Mouse (Mus musculus): ENCODE results near the gene Cxxc4. TPM values are rescaled to one million over a fixed set of nuclear protein-coding genes. Genes with fewer than 3 reads are reported as not detected.
A peak's percentile ranks its signal among the peaks of the same experiment; 100 is the strongest.

Gene Cxxc4
- total and polyA plus RNA-seq, 2 experiments from 2014 or later = 23.2 to 28.9 TPM

DNA sequence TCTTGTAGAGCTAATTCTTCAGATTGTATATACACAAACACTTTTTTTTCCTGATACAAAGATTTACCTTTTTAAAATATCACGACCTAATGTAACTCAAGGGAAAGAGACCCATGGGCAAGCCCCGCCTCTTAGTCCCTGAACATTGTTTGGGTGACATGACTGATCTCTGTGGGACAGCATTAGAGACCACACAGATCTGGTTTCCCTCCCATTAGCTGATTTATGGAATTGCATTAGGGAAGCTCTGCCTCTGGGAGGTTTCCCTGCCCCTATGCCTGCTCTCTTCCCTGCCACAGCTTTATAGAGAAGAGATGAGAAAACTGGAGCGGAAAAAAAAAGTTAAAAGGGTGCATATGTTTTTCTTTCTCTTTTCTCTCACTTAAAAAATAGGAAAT lies 7.6 kb downstream of the Cxxc4 start:
- TF ChIP-seq CTCF (IDR thresholded peaks at IDR 0.05; ENCODE audit: low read depth) = no peak
- H3K4me1 ChIP-seq (ENCODE audit: insufficient read depth, low read length) = peaks cover 8% of the 10 kb centered on the region
- no peak overlapping the region for H3K4me3 ChIP-seq (ENCODE audit: low read length)
- DNase-seq (ENCODE audit: low spot score) (no peak), ATAC-seq (no peak)
- WGBS = 33% methylated on average over 3 of the region's 3 CpGs
- peak overlapping the region; percentile 8; the same call in 1 of the 2 replicates for H3K4me2 ChIP-seq (ENCODE audit: low read depth, low read length)
- H3K9ac ChIP-seq (replicated peaks; ENCODE audit: low read length) = no peak overlapping the region
- H3K27ac ChIP-seq = no peak overlapping the region
- H3K36me3 ChIP-seq (ENCODE audit: insufficient read depth, low read length) = no peaks in the 10 kb centered on the region
- H3K27me3 ChIP-seq (ENCODE audit: insufficient read depth, low read length) = no peaks in the 10 kb centered on the region
- no peaks in the 10 kb centered on the region for H3K9me3 ChIP-seq (ENCODE audit: low read length)

DNA sequence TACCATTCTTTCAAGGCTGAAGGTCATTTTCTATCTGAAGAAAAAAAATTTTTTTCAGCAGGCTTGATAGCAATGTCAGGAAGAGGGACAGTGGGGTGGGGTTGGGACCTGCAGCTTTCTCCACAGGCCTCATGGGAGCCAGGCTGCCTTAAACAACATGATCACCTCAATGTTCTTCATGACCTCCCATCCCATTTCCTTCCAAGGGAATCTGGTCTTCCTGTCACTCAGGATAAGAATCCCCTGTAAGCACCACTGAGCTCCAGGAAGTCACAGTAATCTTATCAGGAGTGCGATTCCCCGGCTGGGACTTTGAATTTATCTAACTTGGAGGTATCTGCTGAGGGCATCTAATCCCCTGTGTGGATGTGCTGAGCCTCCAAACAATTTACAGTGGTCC lies 17.9 kb downstream of the Cxxc4 start:
- no peaks in the 10 kb centered on the region for H3K9me3 ChIP-seq (ENCODE audit: low read length)
- TF ChIP-seq CTCF (IDR thresholded peaks at IDR 0.05; ENCODE audit: low read depth) = no peak
- DNase-seq (ENCODE audit: low spot score) (no peak), ATAC-seq (no peak)
- 80% methylated on average over 2 of the region's 2 CpGs for WGBS
- H3K4me1 ChIP-seq (ENCODE audit: insufficient read depth, low read length) = no peaks in the 10 kb centered on the region
- H3K4me2 ChIP-seq (ENCODE audit: low read depth, low read length) = no peak overlapping the region
- H3K4me3 ChIP-seq (ENCODE audit: low read length) = no peak overlapping the region
- H3K36me3 ChIP-seq (ENCODE audit: insufficient read depth, low read length) = no peaks in the 10 kb centered on the region
- no peaks in the 10 kb centered on the region for H3K27me3 ChIP-seq (ENCODE audit: insufficient read depth, low read length)
- H3K27ac ChIP-seq = no peak overlapping the region
- no peak overlapping the region for H3K9ac ChIP-seq (replicated peaks; ENCODE audit: low read length)

DNA sequence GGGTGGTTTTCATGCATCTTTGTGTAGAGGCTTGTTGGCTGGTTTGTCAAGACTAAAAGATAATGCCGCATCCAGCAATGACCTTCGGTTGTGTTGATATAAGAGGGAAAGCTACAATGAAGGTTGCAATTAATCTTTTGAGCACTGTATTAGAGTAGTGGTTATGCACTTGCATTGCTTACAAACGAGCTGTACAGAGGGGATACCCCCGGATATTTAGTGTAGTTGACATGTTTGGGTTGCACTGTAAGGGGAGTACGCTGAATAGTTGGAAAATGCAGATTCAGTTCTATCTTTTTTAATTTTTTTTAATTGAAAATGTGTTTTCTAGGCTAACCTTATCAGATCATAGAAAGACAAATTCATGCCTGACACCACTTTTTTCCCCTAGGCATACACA lies 22.4 kb downstream of the Cxxc4 start:
- no peak for TF ChIP-seq CTCF (IDR thresholded peaks at IDR 0.05; ENCODE audit: low read depth)
- no peak for DNase-seq (ENCODE audit: low spot score)
- no peak for ATAC-seq
- no peak overlapping the region for H3K9ac ChIP-seq (replicated peaks; ENCODE audit: low read length)
- H3K27me3 ChIP-seq (ENCODE audit: insufficient read depth, low read length) = no peaks in the 10 kb centered on the region
- no peaks in the 10 kb centered on the region for H3K36me3 ChIP-seq (ENCODE audit: insufficient read depth, low read length)
- H3K9me3 ChIP-seq (ENCODE audit: low read length) = no peaks in the 10 kb centered on the region
- H3K4me1 ChIP-seq (ENCODE audit: insufficient read depth, low read length) = no peaks in the 10 kb centered on the region
- WGBS = 56% methylated on average over 5 of the region's 5 CpGs
- H3K4me2 ChIP-seq (ENCODE audit: low read depth, low read length) = no peak overlapping the region
- H3K27ac ChIP-seq = no peak overlapping the region
- no peak overlapping the region for H3K4me3 ChIP-seq (ENCODE audit: low read length)

DNA sequence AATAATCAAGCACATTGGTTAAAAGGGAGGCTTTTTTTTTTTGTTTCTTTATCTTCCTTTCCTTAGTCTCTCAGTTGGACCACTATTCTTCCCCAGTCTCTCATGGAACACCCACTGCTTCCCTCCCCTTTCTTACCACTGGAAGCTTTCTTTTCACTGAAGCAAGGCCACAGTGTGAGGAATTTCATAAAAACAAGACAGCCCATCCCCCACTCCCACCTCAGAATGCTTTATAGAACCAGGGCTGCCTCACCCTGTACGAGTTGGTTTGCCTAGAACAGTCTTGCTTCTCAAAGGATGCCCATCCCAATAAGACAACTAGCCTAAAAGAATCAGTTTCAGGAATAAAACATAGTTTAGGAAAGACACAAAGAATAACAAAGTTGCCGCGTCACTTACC lies 23.0 kb downstream of the Cxxc4 start:
- Histone ChIP-seq H3K4me2 (ENCODE audit: low read depth, low read length) (no peak overlapping the region), H3K36me3 (ENCODE audit: insufficient read depth, low read length) (no peaks in the 10 kb centered on the region), H3K9me3 (ENCODE audit: low read length) (no peaks in the 10 kb centered on the region), H3K4me1 (ENCODE audit: insufficient read depth, low read length) (no peaks in the 10 kb centered on the region), H3K27me3 (ENCODE audit: insufficient read depth, low read length) (no peaks in the 10 kb centered on the region), H3K4me3 (ENCODE audit: low read length) (no peak overlapping the region), H3K27ac (no peak overlapping the region), H3K9ac (replicated peaks; ENCODE audit: low read length) (no peak overlapping the region)
- ATAC-seq (no peak), DNase-seq (ENCODE audit: low spot score) (no peak)
- WGBS = 31% methylated on average over 3 of the region's 3 CpGs
- no peak for TF ChIP-seq CTCF (IDR thresholded peaks at IDR 0.05; ENCODE audit: low read depth)

DNA sequence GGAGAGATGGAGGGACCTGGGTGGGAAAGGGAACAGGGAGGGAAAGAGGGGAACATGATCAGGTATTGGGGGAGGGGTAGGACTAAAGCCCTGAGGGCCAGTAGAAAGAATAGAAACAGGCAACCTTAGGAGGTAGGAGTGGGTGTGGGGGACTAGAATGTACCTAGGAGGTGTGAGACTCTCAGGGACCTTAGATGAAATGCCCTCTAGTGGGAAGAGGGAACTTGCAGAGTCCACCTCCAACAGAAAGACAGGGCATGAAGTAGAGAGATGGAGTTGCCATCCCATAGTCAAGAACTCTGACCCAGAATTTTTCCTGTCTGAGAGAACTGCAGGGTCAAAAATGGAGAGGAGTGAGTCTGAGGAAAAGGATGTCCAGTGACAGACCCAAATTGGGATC lies 43.4 kb downstream of the Cxxc4 start:
- no peaks in the 10 kb centered on the region for H3K36me3 ChIP-seq (ENCODE audit: insufficient read depth, low read length)
- H3K4me1 ChIP-seq (ENCODE audit: insufficient read depth, low read length) = peaks cover 11% of the 10 kb centered on the region
- no peak for TF ChIP-seq CTCF (IDR thresholded peaks at IDR 0.05; ENCODE audit: low read depth)
- H3K9me3 ChIP-seq (ENCODE audit: low read length) = no peaks in the 10 kb centered on the region
- no peak overlapping the region for H3K4me2 ChIP-seq (ENCODE audit: low read depth, low read length)
- H3K27ac ChIP-seq = no peak overlapping the region
- H3K9ac ChIP-seq (replicated peaks; ENCODE audit: low read length) = no peak overlapping the region
- H3K27me3 ChIP-seq (ENCODE audit: insufficient read depth, low read length) = no peaks in the 10 kb centered on the region
- DNase-seq (ENCODE audit: low spot score) (no peak), ATAC-seq (no peak)
- H3K4me3 ChIP-seq (ENCODE audit: low read length) = no peak overlapping the region

DNA sequence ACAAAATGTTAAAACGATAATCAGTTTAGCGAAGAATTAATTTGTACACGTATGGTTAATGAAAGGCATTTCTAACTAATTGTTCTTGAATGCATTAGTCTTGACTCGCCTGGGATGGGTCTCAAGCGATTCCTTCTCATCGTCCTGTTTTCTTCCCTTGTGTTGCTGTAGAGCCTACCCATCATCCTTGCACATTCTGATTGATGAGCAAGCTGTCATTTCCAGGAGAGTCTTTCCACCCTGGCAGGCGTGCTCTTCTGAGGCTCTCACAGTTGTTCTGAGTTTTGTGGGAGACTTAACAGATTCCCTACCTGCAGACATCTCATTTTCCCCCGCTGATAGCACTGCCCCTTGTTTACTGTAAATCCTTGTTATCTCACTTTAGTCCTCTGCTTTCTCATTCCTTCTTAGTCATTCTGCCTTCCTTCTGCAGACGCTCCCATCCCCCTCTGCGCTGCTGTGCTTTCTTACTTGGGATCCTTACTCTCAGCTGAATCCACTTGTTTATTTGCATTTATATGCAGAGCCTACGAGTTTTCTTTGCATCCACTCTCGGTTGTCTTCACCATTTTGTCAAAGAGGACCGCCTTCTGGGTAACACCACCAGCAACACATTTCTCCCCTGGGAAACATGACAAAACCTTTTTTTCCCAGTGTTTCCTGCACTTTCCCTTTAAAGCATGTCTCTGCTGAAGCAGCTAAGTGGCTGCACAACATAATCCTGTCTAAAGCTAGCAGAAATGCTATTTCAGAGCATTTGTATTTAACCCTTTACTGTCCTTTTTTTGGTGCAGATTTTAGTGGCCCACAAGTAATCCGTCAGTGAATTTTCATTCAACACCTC lies 45.5 kb downstream of the Cxxc4 start:
- peak overlapping the region; percentile 50 for H3K4me2 ChIP-seq (ENCODE audit: low read depth, low read length)
- H3K27me3 ChIP-seq (ENCODE audit: insufficient read depth, low read length) = no peaks in the 10 kb centered on the region
- H3K9me3 ChIP-seq (ENCODE audit: low read length) = no peaks in the 10 kb centered on the region
- H3K27ac ChIP-seq = peak overlapping the region; percentile 8; the same call in 1 of the 2 replicates
- WGBS = 22% methylated on average over 14 of the region's 14 CpGs
- ATAC-seq = peak; percentile 35; the same call in 1 of the 2 replicates
- H3K4me3 ChIP-seq (ENCODE audit: low read length) = peak overlapping the region; percentile 20
- no peaks in the 10 kb centered on the region for H3K36me3 ChIP-seq (ENCODE audit: insufficient read depth, low read length)
- peaks cover 11% of the 10 kb centered on the region for H3K4me1 ChIP-seq (ENCODE audit: insufficient read depth, low read length)
- peak overlapping the region; percentile 26; the same call in 1 of the 2 replicates for H3K9ac ChIP-seq (replicated peaks; ENCODE audit: low read length)
- TF ChIP-seq CTCF (IDR thresholded peaks at IDR 0.05; ENCODE audit: low read depth) = no peak
- DNase-seq (ENCODE audit: low spot score) = peak; percentile 44

DNA sequence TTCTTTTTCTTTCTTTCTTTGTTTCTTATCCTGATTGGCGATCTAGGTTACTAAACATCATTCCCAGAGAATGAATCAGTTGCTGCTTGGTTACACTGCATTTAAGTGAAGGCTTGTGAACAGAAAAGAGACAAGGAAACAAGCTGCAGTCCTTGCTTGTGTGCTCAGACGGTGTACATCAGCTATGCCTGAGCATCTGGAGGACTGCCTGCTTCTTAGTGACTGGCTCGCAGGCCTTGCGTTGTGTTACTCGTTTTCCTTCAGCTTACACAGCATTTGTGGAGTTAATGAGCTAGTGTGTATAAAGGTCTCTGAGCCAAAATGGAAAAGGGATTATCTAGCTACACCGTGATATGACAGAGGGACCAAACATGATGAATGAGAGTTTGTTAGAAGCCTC lies 58.9 kb downstream of the Cxxc4 start:
- no peak for TF ChIP-seq CTCF (IDR thresholded peaks at IDR 0.05; ENCODE audit: low read depth)
- no peaks in the 10 kb centered on the region for H3K9me3 ChIP-seq (ENCODE audit: low read length)
- H3K4me3 ChIP-seq (ENCODE audit: low read length) = no peak overlapping the region
- no peak for ATAC-seq
- no peaks in the 10 kb centered on the region for H3K27me3 ChIP-seq (ENCODE audit: insufficient read depth, low read length)
- no peaks in the 10 kb centered on the region for H3K4me1 ChIP-seq (ENCODE audit: insufficient read depth, low read length)
- no peak overlapping the region for H3K27ac ChIP-seq
- DNase-seq (ENCODE audit: low spot score) = no peak
- no peak overlapping the region for H3K9ac ChIP-seq (replicated peaks; ENCODE audit: low read length)
- WGBS = 32% methylated on average over 6 of the region's 6 CpGs
- no peak overlapping the region for H3K4me2 ChIP-seq (ENCODE audit: low read depth, low read length)
- H3K36me3 ChIP-seq (ENCODE audit: insufficient read depth, low read length) = no peaks in the 10 kb centered on the region

Data from hindbrain, postnatal 0 days (tissue).